Mouse (Mus musculus): Measurements from ENCODE around the gene Rnf41. TPM values are rescaled to one million over a fixed set of nuclear protein-coding genes. Genes with fewer than 3 reads are reported as not detected.

The Rnf41 gene
- total and polyA plus RNA-seq, 2 experiments from 2014 or later, result 24.0 to 27.1 TPM

- ATAC-seq (ENCODE audit: insufficient read depth, low read depth), result no peak
- peak overlapping the region; percentile 84 for H3K27ac ChIP-seq (ENCODE audit: low read depth)
- H3K36me3 ChIP-seq (replicated peaks; ENCODE audit: control insufficient read depth, insufficient read depth, low read length), result peaks cover 46% of the 10 kb centered on the region
- H3K4me3 ChIP-seq (ENCODE audit: low read depth, low read length), result peak overlapping the region; percentile 85
- no peaks in the 10 kb centered on the region for H3K9me3 ChIP-seq (replicated peaks; ENCODE audit: control insufficient read depth, low read length)
- peaks cover 14% of the 10 kb centered on the region for H3K4me1 ChIP-seq (ENCODE audit: control insufficient read depth, insufficient read depth)
- H3K27me3 ChIP-seq (ENCODE audit: control insufficient read depth, insufficient read depth, low read length), result no peaks in the 10 kb centered on the region
- WGBS, result 65% methylated on average over 14 of the region's 14 CpGs
- H3K4me2 ChIP-seq (ENCODE audit: low read depth, low read length), result peak overlapping the region; percentile 68
- peak overlapping the region; percentile 92 for H3K9ac ChIP-seq (replicated peaks; ENCODE audit: low read depth, low read length)
- no peak for DNase-seq (ENCODE audit: low spot score)
- TF ChIP-seq CTCF (IDR thresholded peaks at IDR 0.05; ENCODE audit: low read depth), result no peak
- TF ChIP-seq EP300 (IDR thresholded peaks at IDR 0.05; ENCODE audit: low read depth), result no peak
Measured at GRCm38 (mm10) chr10:128377940-128378448, 33.5 kb upstream of the Rnf41 start.

- peaks cover 14% of the 10 kb centered on the region for H3K4me1 ChIP-seq (ENCODE audit: control insufficient read depth, insufficient read depth)
- ATAC-seq (ENCODE audit: insufficient read depth, low read depth) (no peak), DNase-seq (ENCODE audit: low spot score) (no peak)
- WGBS, result 57% methylated on average over 3 of the region's 3 CpGs
- no peak overlapping the region for H3K4me3 ChIP-seq (ENCODE audit: low read depth, low read length)
- no peak overlapping the region for H3K27ac ChIP-seq (ENCODE audit: low read depth)
- H3K27me3 ChIP-seq (ENCODE audit: control insufficient read depth, insufficient read depth, low read length), result no peaks in the 10 kb centered on the region
- peak overlapping the region; percentile 68 for H3K4me2 ChIP-seq (ENCODE audit: low read depth, low read length)
- peak overlapping the region; percentile 92; the same call in 1 of the 2 replicates for H3K9ac ChIP-seq (replicated peaks; ENCODE audit: low read depth, low read length)
- no peaks in the 10 kb centered on the region for H3K9me3 ChIP-seq (replicated peaks; ENCODE audit: control insufficient read depth, low read length)
- peaks cover 50% of the 10 kb centered on the region for H3K36me3 ChIP-seq (replicated peaks; ENCODE audit: control insufficient read depth, insufficient read depth, low read length)
- TF ChIP-seq EP300 (IDR thresholded peaks at IDR 0.05; ENCODE audit: low read depth), result no peak
- TF ChIP-seq CTCF (IDR thresholded peaks at IDR 0.05; ENCODE audit: low read depth), result no peak
Measured at GRCm38 (mm10) chr10:128378462-128378861, 33.0 kb upstream of the Rnf41 start.

GRCm38 (mm10) chr10:128379260-128379659 lies 32.2 kb upstream of the Rnf41 start:
- H3K27me3 ChIP-seq (ENCODE audit: control insufficient read depth, insufficient read depth, low read length), result no peaks in the 10 kb centered on the region
- DNase-seq (ENCODE audit: low spot score), result no peak
- TF ChIP-seq CTCF (IDR thresholded peaks at IDR 0.05; ENCODE audit: low read depth), result no peak
- no peak for TF ChIP-seq EP300 (IDR thresholded peaks at IDR 0.05; ENCODE audit: low read depth)
- no peak overlapping the region for H3K27ac ChIP-seq (ENCODE audit: low read depth)
- H3K4me3 ChIP-seq (ENCODE audit: low read depth, low read length), result no peak overlapping the region
- ATAC-seq (ENCODE audit: insufficient read depth, low read depth), result no peak
- WGBS, result 89% methylated on average over 7 of the region's 7 CpGs
- H3K36me3 ChIP-seq (replicated peaks; ENCODE audit: control insufficient read depth, insufficient read depth, low read length), result peaks cover 58% of the 10 kb centered on the region
- H3K4me1 ChIP-seq (ENCODE audit: control insufficient read depth, insufficient read depth), result peaks cover 14% of the 10 kb centered on the region
- no peak overlapping the region for H3K4me2 ChIP-seq (ENCODE audit: low read depth, low read length)
- no peaks in the 10 kb centered on the region for H3K9me3 ChIP-seq (replicated peaks; ENCODE audit: control insufficient read depth, low read length)
- no peak overlapping the region for H3K9ac ChIP-seq (replicated peaks; ENCODE audit: low read depth, low read length)

GRCm38 (mm10) chr10:128380565-128380964 lies 30.9 kb upstream of the Rnf41 start:
- TF ChIP-seq CTCF (IDR thresholded peaks at IDR 0.05; ENCODE audit: low read depth), result no peak
- TF ChIP-seq EP300 (IDR thresholded peaks at IDR 0.05; ENCODE audit: low read depth), result no peak
- Histone ChIP-seq H3K27me3 (ENCODE audit: control insufficient read depth, insufficient read depth, low read length) (no peaks in the 10 kb centered on the region), H3K36me3 (replicated peaks; ENCODE audit: control insufficient read depth, insufficient read depth, low read length) (peaks cover 71% of the 10 kb centered on the region), H3K27ac (ENCODE audit: low read depth) (no peak overlapping the region), H3K4me2 (ENCODE audit: low read depth, low read length) (no peak overlapping the region), H3K9ac (replicated peaks; ENCODE audit: low read depth, low read length) (no peak overlapping the region), H3K4me3 (ENCODE audit: low read depth, low read length) (no peak overlapping the region), H3K9me3 (replicated peaks; ENCODE audit: control insufficient read depth, low read length) (no peaks in the 10 kb centered on the region), H3K4me1 (ENCODE audit: control insufficient read depth, insufficient read depth) (peaks cover 14% of the 10 kb centered on the region)
- ATAC-seq (ENCODE audit: insufficient read depth, low read depth) (no peak), DNase-seq (ENCODE audit: low spot score) (no peak)
- 88% methylated on average over 5 of the region's 5 CpGs for WGBS

GRCm38 (mm10) chr10:128382482-128382881 lies 29.0 kb upstream of the Rnf41 start:
- Histone ChIP-seq H3K4me2 (ENCODE audit: low read depth, low read length) (no peak overlapping the region), H3K9me3 (replicated peaks; ENCODE audit: control insufficient read depth, low read length) (no peaks in the 10 kb centered on the region), H3K4me1 (ENCODE audit: control insufficient read depth, insufficient read depth) (peaks cover 14% of the 10 kb centered on the region), H3K27me3 (ENCODE audit: control insufficient read depth, insufficient read depth, low read length) (no peaks in the 10 kb centered on the region), H3K27ac (ENCODE audit: low read depth) (no peak overlapping the region), H3K36me3 (replicated peaks; ENCODE audit: control insufficient read depth, insufficient read depth, low read length) (peaks cover 90% of the 10 kb centered on the region), H3K9ac (replicated peaks; ENCODE audit: low read depth, low read length) (no peak overlapping the region), H3K4me3 (ENCODE audit: low read depth, low read length) (no peak overlapping the region)
- WGBS, result 91% methylated on average over 8 of the region's 8 CpGs
- no peak for TF ChIP-seq CTCF (IDR thresholded peaks at IDR 0.05; ENCODE audit: low read depth)
- no peak for TF ChIP-seq EP300 (IDR thresholded peaks at IDR 0.05; ENCODE audit: low read depth)
- no peak for ATAC-seq (ENCODE audit: insufficient read depth, low read depth)
- no peak for DNase-seq (ENCODE audit: low spot score)

- no peak overlapping the region for H3K27ac ChIP-seq (ENCODE audit: low read depth)
- H3K9me3 ChIP-seq (replicated peaks; ENCODE audit: control insufficient read depth, low read length), result no peaks in the 10 kb centered on the region
- H3K9ac ChIP-seq (replicated peaks; ENCODE audit: low read depth, low read length), result no peak overlapping the region
- no peak for ATAC-seq (ENCODE audit: insufficient read depth, low read depth)
- no peaks in the 10 kb centered on the region for H3K27me3 ChIP-seq (ENCODE audit: control insufficient read depth, insufficient read depth, low read length)
- DNase-seq (ENCODE audit: low spot score), result no peak
- WGBS, result 92% methylated on average over 7 of the region's 7 CpGs
- peaks cover 98% of the 10 kb centered on the region for H3K36me3 ChIP-seq (replicated peaks; ENCODE audit: control insufficient read depth, insufficient read depth, low read length)
- H3K4me2 ChIP-seq (ENCODE audit: low read depth, low read length), result no peak overlapping the region
- H3K4me3 ChIP-seq (ENCODE audit: low read depth, low read length), result no peak overlapping the region
- TF ChIP-seq CTCF (IDR thresholded peaks at IDR 0.05; ENCODE audit: low read depth) (no peak), EP300 (IDR thresholded peaks at IDR 0.05; ENCODE audit: low read depth) (no peak)
- 0 out of 2 replicates have a peak, but pooled peaks cover 6% of the 10 kb centered on the region for H3K4me1 ChIP-seq (ENCODE audit: control insufficient read depth, insufficient read depth)
Measured at GRCm38 (mm10) chr10:128385902-128386301, 25.6 kb upstream of the Rnf41 start.

Measured in heart, postnatal 0 days (tissue).